Mouse (Mus musculus) liver (tissue): ENCODE data around the gene Scaf1.

ENCODE experiments used
- DNase-seq: peaks from one replicate; pipeline ENCODE4 v3.0.0-alpha.2; 2020; ENCODE audit warnings: mixed read lengths

The Scaf1 gene

GRCm38 (mm10) chr7:45015957-45016612 is at the start of gene Scaf1:
Gene Scaf1 (minus strand): TSS chr7:45016363.
- peak; percentile 98 for DNase-seq

GRCm38 (mm10) chr7:45062239-45062835 is 46.2 kb upstream of the Scaf1 start, which contains the start of the genes Nosip and Prrg2:
Gene Nosip (plus strand): TSS chr7:45062429.
Gene Prrg2 (minus strand): TSS chr7:45062677.
- DNase-seq = peak; percentile 93

DNA sequence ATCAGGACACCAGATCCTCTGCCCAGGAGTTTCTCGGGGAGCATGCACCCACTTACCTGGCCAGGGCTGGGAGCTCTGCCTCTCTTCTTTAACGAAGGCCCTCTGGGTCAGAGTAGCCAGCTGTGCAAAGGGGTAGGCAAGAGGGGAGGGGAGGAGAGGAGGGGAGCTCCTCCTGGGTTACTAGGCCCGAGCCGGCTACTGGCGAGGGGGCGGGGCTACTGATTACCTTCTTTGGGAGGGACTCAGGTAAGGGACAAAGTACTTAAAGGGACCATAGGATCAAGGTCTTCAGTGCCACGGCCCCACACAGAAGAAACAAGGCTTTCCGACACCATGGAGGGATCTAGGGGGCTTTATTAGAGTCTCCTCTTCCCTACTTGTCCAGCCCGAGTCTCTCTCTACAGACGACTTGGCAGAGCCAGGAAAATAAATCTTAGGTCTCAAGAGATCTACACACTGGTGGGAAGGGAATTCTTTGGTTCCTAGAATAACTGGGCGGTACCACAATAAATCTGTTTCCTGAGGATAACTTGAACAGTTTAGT is 45.4 kb upstream of the Scaf1 start:
- DNase-seq = peak; percentile 70

DNA sequence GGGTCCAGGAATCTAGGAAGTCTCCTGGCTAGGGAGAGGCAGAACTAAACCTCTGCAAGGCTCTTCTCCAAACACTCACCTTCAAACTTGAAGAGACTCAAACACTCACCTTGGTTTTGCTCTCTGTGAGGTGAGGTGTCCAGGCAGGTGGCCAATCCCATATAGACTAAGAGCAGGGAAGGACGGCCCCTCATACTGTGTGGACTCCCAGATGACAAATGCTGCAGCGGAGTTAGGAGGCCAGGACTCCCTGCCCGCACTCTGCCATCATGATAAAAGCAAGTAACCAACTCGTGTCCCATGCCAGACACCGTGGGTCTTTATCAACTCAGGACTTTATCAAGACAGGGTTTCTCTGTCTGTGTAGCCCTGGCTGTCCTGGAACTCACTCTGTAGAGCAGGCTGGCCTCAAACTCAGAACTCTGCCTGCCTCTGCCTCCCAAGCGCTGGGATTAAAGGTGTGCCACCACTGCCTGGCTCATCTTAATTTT is 44.5 kb upstream of the Scaf1 start:
- DNase-seq = no peak

DNA sequence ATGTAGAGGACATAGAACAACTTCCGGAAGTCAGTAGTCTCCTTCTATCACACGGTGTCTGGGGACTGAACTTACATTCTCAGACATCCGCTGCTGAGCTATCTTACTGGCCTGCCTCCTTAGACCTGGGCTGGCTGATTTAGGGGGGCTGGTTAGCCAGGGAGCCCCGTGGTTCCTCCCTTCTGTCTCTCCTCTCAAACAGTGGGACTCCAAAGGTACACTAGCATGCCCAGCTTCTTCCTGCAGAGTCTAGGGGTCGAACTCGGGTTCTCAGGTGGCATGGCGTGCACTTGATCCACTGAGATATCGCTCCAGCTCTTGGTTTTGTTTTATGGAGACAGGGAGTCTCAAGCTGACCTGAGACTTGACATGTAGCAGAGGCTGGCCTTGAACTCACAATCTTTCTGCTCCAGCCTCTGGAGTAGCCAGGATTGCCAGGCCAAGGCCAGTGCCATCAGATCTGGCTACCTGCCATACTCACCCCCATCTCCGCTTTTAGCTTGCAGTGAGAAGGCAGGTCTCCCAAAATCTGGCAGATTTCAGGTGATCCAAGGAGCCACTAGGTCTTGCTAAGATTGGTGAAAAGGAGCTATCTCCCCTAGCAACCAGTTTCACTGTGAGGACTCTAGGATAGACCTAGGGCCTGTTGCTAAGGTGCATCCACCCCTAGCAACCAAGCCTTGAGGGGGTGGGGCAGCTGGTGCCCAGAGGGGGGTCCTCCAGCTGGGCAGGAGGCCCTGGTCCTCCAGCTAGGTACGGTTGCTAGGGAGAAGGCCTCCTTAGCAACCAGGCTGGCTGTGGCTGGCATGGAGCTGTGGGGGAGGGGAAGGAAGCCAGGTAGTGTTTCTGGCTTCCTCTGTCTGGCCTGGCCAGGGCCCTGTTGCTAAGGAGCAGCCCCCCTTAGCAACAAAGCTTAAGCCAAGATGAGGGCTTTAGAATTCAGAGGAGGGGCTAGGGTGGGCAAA is 42.7 kb upstream of the Scaf1 start:
- DNase-seq = no peak

- no peak for DNase-seq
These were observed 40.8 kb upstream of the Scaf1 start for GRCm38 (mm10) chr7:45056972-45057348.

DNA sequence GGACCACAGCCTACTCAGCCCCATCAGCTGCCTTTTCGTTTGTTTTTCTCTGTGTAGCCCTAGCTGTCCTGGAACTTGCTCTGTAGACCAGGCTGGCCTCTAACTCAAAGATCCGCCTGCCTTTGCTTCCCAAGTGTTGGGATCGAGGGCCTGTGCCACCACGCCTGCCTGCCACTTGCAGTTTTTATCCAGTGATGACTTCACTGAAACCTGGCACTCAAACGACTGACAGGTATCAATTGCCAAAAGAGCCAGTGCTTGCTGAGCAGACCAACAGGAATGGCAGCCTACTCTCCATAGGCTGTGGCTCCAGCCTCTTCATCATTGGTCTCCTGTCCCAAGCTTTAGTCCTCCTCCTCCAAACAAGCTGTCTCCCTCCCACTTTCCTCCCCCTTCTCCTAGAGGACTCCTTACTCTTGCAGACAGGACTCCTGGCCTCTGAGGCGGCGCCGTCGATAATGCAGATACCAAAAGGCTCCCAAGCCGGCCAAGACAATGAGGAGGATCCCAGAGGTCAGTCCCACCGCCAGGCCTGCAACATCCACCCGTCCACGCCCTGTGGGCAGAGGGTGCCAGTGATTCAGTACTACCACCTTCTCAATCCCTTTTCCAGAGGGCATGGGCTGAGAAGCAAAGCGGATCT is 40.3 kb upstream of the Scaf1 start:
- DNase-seq = no peak

DNA sequence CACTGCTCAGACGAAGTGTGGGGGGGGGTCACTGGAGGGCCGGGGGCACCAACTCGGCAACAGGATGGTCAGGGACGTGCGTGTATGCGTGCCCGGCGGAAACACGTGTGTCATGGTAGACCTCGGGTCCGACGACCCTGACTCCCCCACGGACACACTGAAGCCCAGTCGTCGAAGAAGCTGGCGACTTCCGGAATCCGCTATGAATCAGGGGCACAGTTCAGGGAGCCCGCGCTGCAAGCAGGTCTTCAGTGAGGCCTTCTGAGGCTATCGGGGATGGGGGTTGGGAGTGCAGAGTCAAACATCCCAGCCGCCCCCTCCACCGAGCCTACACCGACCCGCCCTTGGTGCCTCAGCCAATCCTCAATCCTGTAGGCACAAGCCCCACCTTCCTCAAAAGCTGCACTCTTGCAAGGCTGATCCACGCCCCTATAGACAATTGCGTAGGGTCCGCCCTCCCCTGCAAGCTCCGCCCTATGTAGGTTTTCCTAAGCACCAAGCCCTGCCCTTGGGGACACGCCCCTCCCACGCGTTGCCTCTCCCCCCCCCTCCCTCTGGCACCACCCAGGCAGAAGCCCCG is 37.9 kb upstream of the Scaf1 start:
- peak; percentile 96 for DNase-seq

GRCm38 (mm10) chr7:45053117-45053930 is 37.2 kb upstream of the Scaf1 start:
- peak; percentile 82 for DNase-seq

- DNase-seq = peak; percentile 78
These were observed 36.6 kb upstream of the Scaf1 start, which contains the start of gene Prr12 for GRCm38 (mm10) chr7:45052862-45053116. Gene Prr12 (minus strand): TSS chr7:45052881.

DNA sequence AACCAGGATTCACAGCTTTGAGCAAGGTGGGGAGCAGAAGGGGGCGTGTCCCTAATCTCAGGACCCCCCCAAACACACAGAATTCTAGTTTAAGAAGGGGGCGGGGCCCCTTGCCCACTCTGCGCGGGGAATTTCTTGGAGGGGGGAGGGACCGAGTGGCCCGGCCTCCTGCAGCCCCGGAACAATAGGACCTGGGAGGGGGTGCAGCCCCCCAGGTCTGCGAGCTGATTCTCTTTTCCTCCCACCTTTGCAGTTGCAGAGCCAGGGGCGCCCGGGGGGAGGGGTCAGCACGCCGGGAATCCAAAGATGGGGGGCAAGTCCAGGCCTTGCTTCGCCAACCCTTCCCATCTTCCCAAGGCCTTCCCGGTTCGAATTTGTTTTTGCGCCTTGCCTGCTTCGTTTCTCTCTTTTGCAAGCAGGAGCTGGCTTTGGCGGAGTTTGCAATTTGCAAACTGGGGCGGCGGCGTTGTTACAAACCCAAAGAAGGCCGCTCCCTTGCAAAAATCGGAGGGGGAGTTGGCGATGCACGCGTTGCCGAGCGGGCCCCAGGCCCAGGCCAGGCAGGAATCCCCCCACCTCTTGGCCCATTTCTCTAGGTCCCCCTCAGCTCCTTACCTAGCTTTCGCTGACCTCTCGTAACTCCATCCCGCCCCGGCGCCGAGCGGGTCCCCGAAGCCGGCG is 36.2 kb upstream of the Scaf1 start:
- DNase-seq = peak; percentile 33

DNA sequence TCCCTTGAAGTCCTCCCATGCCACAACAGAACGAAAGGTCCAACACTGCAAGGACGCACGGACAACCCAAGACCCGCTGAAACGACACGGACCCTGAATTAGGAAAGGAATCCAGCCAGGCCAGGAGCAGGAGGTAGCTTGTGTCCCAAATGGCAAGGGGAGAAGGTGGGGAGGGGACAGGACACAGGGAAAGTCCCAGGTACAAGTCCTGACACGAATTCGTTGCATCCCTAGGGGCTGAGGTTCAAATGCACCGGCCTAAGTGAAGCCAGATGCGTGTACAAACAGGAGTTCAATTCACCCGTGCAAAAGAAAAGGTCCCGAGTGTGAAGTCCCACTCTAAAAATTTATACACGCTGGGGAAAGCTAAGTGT is 35.4 kb upstream of the Scaf1 start:
- no peak for DNase-seq

DNA sequence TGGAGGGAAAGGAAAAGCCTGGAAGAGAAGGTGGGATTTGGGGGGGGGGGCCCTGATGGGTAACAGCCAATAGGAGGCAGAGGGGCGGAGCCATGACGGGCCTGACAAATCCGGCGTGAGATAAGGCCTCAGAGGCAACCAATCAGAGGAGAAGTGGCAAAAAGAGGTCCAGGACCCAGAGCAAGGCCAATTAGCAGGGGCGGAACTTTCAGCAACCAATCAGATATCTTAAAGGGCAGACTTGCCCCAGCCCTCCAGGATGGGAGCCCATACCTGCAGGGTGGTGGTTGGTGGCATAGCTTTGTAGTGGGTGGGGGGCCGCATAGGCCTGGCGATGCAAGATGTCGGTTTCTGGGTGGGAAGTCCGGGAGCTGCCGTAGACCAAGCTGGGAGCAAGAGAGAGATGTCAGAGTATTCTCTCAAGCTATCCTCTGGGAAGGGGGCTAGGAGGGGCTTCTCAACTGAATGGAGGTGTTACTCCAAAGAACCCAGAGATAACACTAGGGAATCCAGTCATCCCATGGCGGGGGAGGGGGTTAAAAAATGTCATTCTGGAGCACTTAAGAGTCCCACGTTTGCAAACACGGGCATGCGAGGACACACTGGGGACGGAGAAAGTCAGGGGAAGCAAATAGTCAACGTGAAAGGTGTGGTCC is 34.9 kb upstream of the Scaf1 start:
- DNase-seq = peak; percentile 79

DNA sequence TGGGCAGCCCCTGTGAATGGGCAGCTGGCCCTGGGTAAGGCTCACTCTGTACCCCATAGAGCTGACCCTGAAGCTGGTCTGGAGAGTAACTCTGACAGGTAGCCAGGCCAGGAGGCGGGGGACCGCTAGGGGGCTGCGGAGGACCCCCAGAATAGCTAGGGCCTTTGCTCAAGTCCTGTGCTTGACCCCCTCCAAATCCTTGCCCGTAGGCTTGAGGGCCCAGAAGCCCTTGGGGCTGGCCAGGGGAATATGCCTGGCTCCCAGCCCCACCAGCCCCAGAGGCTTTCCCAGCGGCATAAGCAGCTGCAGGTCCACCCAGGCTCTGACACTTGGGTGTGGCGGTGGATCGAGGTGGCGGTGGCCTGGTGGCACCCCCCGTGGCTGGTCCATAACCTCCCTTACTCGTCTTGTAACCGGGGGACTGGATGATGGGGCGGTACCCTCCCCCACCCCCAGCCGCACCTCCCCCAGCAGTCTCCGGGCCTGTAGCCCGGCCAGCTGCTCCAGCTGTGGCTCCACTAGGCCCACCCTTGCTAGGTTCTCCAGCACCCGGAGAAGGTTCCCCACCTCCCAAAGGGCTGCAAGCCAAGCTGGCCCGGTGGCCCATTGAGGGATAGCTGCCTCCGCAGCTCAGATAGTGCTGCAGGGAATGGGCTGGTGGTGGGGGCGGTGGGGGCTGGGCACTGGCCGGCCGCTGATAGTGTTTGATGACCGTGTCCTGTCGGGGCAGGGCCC is 32.9 kb upstream of the Scaf1 start:
- no peak for DNase-seq

DNA sequence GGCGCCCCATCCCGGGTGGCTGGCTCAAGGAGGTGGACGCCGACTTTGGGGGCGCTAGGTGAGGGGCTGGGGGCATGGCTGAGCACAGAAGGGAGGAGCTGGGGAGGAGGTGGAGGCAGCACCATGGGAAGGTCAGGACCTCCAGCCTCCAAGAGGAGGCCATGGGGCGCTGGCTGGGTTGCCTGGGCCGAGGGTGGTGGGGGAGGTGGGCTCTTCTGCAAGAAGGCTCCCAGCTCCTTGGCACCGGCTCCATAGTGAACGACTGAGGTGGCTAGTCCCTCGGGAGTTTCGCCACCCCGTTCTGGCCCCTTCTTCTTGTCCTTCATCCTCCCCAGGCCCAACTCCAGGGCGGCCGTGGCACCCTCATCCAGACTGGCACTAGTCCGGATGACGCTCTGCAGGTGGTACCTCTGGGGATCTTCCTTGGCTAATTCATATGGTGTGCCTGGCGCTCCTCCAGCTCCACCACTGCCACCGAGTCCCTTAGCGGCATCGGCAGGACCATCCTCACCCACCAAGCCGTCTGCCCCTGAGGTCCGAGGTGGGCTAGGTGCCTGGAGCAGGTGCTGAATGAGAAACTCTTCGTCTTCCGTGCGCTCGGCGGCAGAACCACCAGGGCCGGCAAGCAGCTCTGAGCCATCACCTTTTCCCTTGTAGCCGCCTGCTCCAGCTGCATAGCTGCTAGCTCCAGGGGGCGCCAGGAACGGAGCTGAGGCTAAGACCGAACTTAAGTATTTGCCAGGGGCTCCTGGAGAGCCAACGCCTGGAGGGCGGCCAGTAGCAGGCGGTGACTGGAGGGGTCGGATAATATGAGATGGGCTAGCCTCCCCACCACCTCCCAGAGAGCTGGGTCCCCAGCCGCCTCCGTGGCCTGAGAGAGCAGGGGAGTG is 32.1 kb upstream of the Scaf1 start:
- no peak for DNase-seq

DNA sequence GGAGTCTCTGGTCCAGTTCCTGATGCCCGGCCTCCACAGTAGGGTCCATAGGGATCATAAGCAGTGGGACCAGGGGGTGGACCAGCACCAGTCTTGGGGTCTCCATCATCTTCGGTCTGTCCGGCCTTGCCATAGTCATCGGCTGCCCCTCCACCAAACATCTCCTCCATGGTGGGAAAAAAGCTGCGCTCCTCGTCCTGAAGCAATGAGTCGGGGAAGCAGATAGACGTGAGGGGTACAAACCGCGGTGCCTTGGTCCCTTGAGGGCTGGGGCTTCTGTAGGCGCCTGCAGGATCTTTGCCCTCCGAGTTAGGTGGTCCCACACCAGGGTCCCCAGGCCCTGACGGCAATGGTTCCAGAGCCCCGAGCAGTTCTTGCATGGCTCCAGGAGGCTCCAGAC is 31.3 kb upstream of the Scaf1 start:
- DNase-seq = no peak

- no peak for DNase-seq
These were observed 30.7 kb upstream of the Scaf1 start for GRCm38 (mm10) chr7:45046853-45047350.

- DNase-seq = no peak
These were observed 29.6 kb upstream of the Scaf1 start for GRCm38 (mm10) chr7:45045741-45046140.
